Mouse (Mus musculus): Measurements from ENCODE around the gene Cyth4. TPM values are rescaled to one million over a fixed set of nuclear protein-coding genes. Genes with fewer than 3 reads are reported as not detected.

Gene Cyth4
- total RNA-seq (2023), result 100 to 1,000 TPM; 340 to 359 TPM

GRCm38 (mm10) chr15:78596914-78597313 lies at the start of gene Cyth4:
Cyth4 (plus strand) TSS chr15:78597047.

DNA sequence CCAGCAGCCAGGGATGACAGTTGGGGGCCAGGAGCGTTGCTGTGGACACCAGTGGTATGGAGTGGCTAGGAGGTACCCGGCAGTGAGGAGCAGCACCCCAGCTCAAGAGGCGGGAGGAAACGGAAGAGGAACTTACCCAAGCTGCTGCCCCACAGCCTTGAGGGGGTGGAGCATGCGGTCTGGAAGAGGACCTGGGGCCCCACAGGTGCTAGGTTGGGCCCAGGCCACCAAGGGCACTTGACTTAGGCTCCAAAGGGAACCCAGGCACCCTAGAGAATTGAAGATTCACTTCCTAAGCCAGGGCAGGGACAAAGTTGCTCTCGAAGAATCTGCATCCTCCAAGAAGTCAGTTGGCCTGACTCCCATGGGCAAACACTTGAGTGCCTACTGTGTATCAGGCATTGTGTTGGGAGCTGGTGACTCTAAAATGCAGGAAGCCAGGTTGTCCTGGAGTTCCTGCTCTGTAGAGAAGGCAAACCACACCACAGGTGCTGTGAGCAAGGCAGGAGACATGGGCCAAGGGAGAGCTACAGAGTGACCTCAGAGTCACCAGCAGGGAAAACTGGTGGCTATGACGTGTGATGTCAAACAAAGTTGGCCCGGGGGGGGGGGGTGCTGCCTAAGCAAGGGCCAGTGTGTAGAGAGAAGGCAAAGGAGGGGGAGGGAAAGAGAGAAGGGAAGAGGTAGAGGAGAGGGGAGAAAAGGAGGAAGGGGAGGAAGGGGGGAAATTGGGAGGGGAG lies 24.0 kb upstream of the Cyth4 start, which contains the start of gene Rac2:
TSS of gene Rac2 (minus strand) at position 126 of the 740 bp plus-strand sequence.

Other genes with a start within 250 kb of the Cyth4 start
- gene Tex33, start 201.1 kb upstream of the Cyth4 start, total RNA-seq (2023), result not detected
- under 1 TPM in 1 of 2 experiments, not detected in 1; 0.64 TPM for gene Tst, start 191.1 kb upstream of the Cyth4 start, total RNA-seq (2023)
- gene Mpst, start 190.6 kb upstream of the Cyth4 start, total RNA-seq (2023), result 10 to 100 TPM; 12.9 to 14.7 TPM
- 10 to 100 TPM; 29.3 to 29.5 TPM for gene Kctd17, start 168.5 kb upstream of the Cyth4 start, total RNA-seq (2023)
- gene Tmprss6, start 128.4 kb upstream of the Cyth4 start, total RNA-seq (2023), result not detected
- gene Il2rb, start 101.8 kb upstream of the Cyth4 start, total RNA-seq (2023), result 1 to 10 TPM in 1 of 2 experiments, under 1 TPM in 1; 0.89 to 1.8 TPM
- under 1 TPM in 1 of 2 experiments, not detected in 1; 0.50 TPM for gene C1qtnf6, start 65.6 kb upstream of the Cyth4 start, total RNA-seq (2023)
- gene Sstr3, start 52.4 kb upstream of the Cyth4 start, total RNA-seq (2023), result not detected
- gene Rac2, start 24.3 kb upstream of the Cyth4 start, total RNA-seq (2023), result 100 to 1,000 TPM; 358 to 441 TPM
- not detected for gene Elfn2, start 121.7 kb downstream of the Cyth4 start, total RNA-seq (2023)
- 10 to 100 TPM; 51.2 to 57.9 TPM for gene Mfng, start 176.4 kb downstream of the Cyth4 start, total RNA-seq (2023)
- gene Card10, start 206.0 kb downstream of the Cyth4 start, total RNA-seq (2023), result 10 to 100 TPM; 14.9 to 15.0 TPM
- gene Cdc42ep1, start 245.6 kb downstream of the Cyth4 start, total RNA-seq (2023), result not detected